Mouse (Mus musculus) C2C12 (cell line): ENCODE measurements around the gene Lsamp.

Source experiments
- CTCF ChIP-seq: IDR thresholded peaks from one replicate; pipeline ENCODE4 v1.5.1; 2011; ENCODE audit not compliant: control insufficient read depth, insufficient read depth, insufficient read length
- MAX ChIP-seq: IDR thresholded peaks from one replicate; pipeline ENCODE4 v1.6.1; 2011; ENCODE audit warnings: mild to moderate bottlenecking, control low read depth

DNA sequence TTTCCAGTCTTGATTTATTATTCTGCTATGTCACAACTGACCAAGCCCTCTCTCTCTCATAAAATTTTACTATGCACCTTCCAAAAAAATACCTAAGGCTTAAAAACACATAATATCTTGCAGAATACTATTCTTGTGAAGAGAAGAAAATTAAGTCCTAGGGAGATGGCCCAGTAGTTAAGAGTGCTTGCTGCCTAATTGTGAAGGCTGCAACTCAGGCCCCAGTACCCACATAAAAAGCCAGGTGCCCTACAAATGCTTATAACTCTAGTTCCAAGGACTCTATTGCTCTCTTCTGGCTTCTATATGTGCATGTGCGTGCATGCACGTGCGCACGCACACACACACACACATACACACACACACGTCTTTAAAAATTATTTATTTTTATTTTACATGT is 1225.9 kb downstream of the Lsamp start:
- no peak for TF ChIP-seq CTCF
- no peak for TF ChIP-seq MAX
